Mouse (Mus musculus) cerebellum, postnatal 4 days (tissue): ENCODE measurements at regions not wholly inside any gene's neighbourhood (a gene's known extent, or its start where the extent isn't known, plus 50 kb on each side); places are given as distances from the start of the nearest gene placed in this dataset.

Experiments used
- DNase-seq, 2 experiments: peaks; one replicate each; pipeline ENCODE4 v3.0.0; 2022; ENCODE audit warnings: low spot score in 2 of 2, mixed read lengths in 1 of 2

GRCm38 (mm10) chr8:87128593-87128992, 243.5 kb upstream of the N4bp1 start:
- DNase-seq, result peak in 1 of 2 experiments; percentile 74

DNA sequence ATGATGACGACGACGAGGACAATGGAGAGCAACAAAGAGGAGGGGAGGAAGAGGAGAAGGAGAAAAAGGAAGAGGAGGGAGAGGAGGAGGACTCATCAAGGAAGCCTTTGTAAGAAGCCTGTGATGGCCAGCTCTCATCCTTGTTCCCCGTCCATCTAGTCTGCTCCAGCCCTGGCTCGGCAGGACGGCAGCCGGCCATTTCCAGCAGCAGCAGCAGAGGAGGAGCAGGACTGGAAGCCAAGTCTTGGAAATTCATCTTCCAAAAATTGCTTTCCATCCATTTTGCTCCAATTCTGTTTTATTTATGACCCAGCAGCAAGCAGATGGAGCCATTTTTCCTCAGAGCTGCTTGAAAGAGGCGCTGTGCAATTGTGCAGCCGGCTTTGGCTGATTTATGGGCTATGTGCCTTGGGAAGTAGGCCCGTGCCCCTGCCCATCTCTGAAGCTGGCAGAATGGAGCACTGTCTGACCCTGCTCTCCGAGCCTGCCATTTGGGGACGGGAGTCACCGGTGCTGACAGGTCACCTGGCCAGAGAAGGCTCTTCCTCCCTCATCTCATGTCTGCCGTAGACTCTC, 231.2 kb upstream of the N4bp1 start:
- DNase-seq, result peak in 1 of 2 experiments; percentile 21

GRCm38 (mm10) chr8:87112355-87112754, 227.3 kb upstream of the N4bp1 start:
- no peak for DNase-seq

DNA sequence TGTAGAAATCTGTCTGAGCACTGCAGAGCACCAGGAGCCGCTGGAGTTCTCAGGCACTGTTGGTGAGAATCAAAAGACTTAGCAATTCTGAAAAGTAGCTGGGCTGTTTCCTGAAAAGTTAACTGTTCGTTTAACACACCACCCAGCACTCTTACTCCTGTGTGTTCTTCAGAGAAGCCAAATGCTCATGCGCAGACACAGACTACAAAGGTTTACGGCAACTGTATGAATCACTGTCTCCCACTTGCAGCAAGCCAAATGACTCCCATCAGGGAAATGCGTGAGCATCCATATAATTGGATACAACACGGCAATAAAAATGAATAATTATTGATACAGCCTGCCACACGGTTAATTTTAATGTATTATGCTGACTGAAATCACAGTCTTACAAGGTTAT, 220.0 kb upstream of the N4bp1 start:
- DNase-seq, result no peak

DNA sequence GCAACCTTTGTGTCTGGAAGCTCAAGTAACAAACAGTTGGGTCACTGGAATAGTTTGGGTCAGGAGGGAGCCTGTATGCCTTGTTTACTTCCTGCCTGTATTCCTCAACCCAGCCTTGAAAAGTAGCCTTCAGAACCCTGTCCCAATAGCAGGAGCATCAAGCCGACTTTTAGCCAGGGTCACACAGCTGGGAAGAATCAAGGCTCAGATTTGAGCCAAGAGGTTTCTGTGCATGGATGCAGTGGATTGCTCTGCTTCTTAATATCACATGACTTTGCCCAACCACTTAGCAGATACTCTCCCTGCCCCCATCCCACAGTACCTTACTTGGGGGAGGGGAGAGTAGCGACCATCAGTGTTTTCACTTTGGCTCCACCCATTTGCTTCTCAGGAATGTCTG, 210.2 kb upstream of the N4bp1 start:
- DNase-seq, result no peak

- DNase-seq, result no peak
Observed at GRCm38 (mm10) chr8:87094685-87095084, 209.6 kb upstream of the N4bp1 start.

DNA sequence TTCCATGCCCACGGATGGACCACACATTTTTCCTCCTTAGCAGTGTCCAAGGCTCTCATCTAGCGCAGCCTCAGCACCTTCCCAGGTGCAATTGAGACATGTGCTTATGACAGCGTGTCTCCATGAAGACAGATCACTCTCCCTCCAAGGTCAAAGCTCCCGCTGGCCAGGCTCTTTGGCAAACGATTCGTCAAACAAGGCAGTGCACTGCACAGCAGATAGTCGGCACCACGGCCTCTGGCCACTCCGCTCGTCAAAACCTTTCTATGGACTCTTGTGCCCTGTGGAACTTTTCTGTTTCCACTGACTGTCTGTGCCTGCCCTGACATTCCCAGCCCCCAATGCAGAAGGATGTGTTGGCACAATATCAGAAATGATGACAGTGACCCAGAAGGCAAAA, 208.7 kb upstream of the N4bp1 start:
- no peak for DNase-seq

DNA sequence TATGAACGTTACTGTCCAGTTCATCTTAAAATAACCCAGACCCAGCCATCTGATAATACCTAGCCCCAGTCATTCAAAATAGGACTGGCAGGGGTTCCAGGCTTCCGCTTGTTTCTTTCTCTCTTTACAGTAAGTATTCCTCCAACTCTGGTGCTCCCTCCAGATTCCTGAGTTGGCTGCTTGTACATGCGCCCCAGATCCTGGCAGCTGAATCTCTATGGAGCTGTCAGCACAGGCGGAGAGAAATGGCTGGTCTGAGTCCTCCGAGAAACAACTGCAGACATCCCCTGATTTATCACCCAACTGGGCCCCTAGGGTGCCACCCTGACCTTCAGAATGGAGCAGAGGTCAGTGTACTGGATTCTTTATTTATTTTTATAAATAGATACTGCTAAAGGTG, 208.0 kb upstream of the N4bp1 start:
- DNase-seq, result no peak

DNA sequence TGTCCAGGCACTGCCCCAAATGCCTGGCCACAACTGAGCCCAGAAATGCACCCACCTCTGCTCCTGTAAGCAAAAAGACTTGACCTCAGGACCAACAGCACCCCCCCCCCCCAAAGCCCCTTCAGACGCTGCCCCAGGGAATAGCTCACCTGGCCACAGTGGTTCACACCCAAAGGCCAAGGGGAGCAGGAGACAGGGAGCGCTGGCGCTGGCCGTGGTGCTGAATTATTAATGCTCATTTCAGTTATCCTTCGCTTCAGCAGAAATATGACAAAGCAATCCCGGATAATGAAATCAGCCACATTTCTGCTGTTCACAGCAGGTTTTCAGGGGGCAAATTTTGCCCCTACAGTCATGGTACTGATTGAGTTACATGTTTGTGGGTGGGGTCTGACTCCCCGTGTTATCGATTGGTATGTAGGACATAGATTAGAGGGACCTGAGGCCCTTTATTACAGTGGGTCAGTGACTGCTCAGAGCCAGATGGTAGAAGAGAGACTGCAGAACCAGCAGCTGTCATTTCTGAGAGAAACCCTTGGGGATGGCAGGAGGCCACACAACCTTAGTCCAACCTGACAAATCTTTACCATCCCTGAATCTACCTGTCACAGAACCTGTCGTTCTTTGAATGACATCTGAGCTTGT, 202.5 kb upstream of the N4bp1 start:
- DNase-seq, result no peak

GRCm38 (mm10) chr8:87078260-87078659, 193.2 kb upstream of the N4bp1 start:
- DNase-seq, result no peak

- no peak for DNase-seq
Observed at GRCm38 (mm10) chr8:87075921-87076320, 190.9 kb upstream of the N4bp1 start.

GRCm38 (mm10) chr8:87071224-87071623, 186.2 kb upstream of the N4bp1 start:
- DNase-seq, result no peak

GRCm38 (mm10) chr8:87067106-87067505, 182.0 kb upstream of the N4bp1 start:
- DNase-seq, result no peak

GRCm38 (mm10) chr8:87064768-87065167, 179.7 kb upstream of the N4bp1 start:
- DNase-seq, result no peak

- peak in 1 of 2 experiments; percentile 38 for DNase-seq
Observed at GRCm38 (mm10) chr8:87064250-87064747, 179.2 kb upstream of the N4bp1 start.

GRCm38 (mm10) chr8:87063588-87063987, 178.5 kb upstream of the N4bp1 start:
- no peak for DNase-seq

GRCm38 (mm10) chr8:87049746-87050145, 164.7 kb upstream of the N4bp1 start:
- peak in 1 of 2 experiments; percentile 19 for DNase-seq

DNA sequence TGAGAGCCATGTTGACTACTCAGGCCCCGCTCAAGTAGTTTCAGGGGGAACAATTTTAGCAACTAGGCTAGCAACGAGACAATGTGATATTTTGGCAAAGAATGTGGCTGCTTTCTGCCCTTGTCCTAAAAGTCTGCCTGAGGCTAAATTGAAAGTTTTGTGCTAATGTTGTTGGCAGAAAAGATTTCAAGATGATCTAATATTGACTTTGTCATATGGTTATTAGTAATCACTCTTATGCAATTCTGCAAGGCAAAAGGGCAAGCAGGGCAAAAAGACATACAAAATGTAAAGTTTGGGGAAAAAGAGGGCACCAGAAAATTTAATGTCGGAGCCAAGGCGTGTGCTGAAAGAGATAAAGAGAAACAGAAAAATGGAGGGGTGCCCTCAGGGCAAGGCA, 164.1 kb upstream of the N4bp1 start:
- DNase-seq, result no peak

DNA sequence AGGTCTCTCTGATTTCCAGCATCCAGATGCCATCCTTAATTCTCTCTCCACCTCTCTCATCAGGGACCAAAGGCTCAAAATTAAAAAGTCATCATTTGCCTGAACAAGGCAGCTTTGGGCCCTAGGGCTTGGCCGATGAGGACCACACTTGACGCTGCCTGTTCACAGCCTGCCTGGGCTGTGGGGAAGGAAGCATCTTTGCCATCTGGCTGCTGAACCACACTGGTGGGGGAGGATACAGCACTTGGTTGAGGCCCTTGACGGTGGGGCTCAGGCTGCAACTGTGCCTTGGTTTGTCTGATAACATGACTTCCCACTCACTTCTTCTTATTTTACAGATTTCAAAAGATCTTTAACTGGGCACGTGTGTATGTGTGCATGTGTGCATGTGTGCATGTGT, 161.5 kb upstream of the N4bp1 start:
- no peak for DNase-seq

DNA sequence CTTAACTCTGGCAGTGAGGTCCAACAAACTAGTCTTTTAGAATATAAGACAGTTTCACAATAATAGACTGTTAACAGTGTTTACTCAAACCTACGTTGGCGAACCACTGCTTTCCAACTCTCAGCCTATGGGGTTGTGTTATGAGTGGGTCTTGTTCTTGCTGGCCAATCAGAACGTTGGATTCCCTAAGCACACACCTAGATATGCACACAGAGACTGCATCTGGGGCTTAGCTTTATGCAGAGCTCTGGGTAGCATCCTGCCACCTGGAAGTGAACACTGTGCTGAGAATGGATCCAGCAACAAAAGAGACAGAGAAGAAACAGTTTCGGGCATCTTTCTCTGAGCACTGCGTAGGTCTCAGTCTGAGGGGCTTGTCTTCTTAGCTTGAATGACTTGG, 158.0 kb upstream of the N4bp1 start:
- no peak for DNase-seq

- peak in 1 of 2 experiments; percentile 22 for DNase-seq
Observed at GRCm38 (mm10) chr8:87037620-87038380, 152.7 kb upstream of the N4bp1 start.

- no peak for DNase-seq
Observed at GRCm38 (mm10) chr8:87035996-87036395, 150.9 kb upstream of the N4bp1 start.

GRCm38 (mm10) chr8:87028171-87028570, 143.1 kb upstream of the N4bp1 start:
- DNase-seq, result no peak
